Mouse (Mus musculus): ENCODE measurements around the gene Preb. TPM values are rescaled to one million over a fixed set of nuclear protein-coding genes. Genes with fewer than 3 reads are reported as not detected.
A peak's percentile ranks its signal among the peaks of the same experiment; 100 is the strongest.

Preb gene
- total RNA-seq (2021), result 10 to 100 TPM; 84.3 to 84.7 TPM
- long read RNA-seq, experiment 1, full-length matches to known transcripts, result 32 of 36 reads
- long read RNA-seq, experiment 1, partial matches to known transcripts, result 1 of 36 reads
- long read RNA-seq, experiment 1, other reads (novel, unspliced or antisense), result 3 of 36 reads
- long read RNA-seq, experiment 2, full-length matches to known transcripts, result 14 of 20 reads
- long read RNA-seq, experiment 2, partial matches to known transcripts, result 4 of 20 reads
- long read RNA-seq, experiment 2, other reads (novel, unspliced or antisense), result 2 of 20 reads

- peak; percentile 98 to 99 for DNase-seq
These were observed at the start of gene Preb for GRCm38 (mm10) chr5:30959966-30960501. Gene Preb (minus strand): TSS chr5:30960361.

- peak; percentile 81 to 95 for DNase-seq
These were observed 44.0 kb upstream of the Preb start for GRCm38 (mm10) chr5:31004184-31004583.

- no peak for DNase-seq
These were observed 41.4 kb upstream of the Preb start for GRCm38 (mm10) chr5:31001560-31001959.

GRCm38 (mm10) chr5:31000993-31001392 is 40.8 kb upstream of the Preb start:
- no peak for DNase-seq

GRCm38 (mm10) chr5:31000122-31000521 is 40.0 kb upstream of the Preb start:
- no peak for DNase-seq

GRCm38 (mm10) chr5:30999324-30999723 is 39.2 kb upstream of the Preb start:
- no peak for DNase-seq

- DNase-seq, result peak; percentile 19 to 58
These were observed 38.1 kb upstream of the Preb start for GRCm38 (mm10) chr5:30998306-30998705.

- DNase-seq, result no peak
These were observed 34.9 kb upstream of the Preb start for GRCm38 (mm10) chr5:30994910-30995635.

GRCm38 (mm10) chr5:30994074-30994473 is 33.9 kb upstream of the Preb start:
- DNase-seq, result no peak

- no peak for DNase-seq
These were observed 33.0 kb upstream of the Preb start for GRCm38 (mm10) chr5:30992980-30993676.

GRCm38 (mm10) chr5:30982357-30982756 is 22.2 kb upstream of the Preb start:
- DNase-seq, result peak in 1 of 2 experiments; percentile 54

GRCm38 (mm10) chr5:30974870-30975656 is 14.9 kb upstream of the Preb start:
- DNase-seq, result peak; percentile 60 to 75

- DNase-seq, result peak; percentile 14 to 38
These were observed 9.3 kb upstream of the Preb start for GRCm38 (mm10) chr5:30969440-30969839.

- DNase-seq, result peak; percentile 68 to 84
These were observed 8.3 kb upstream of the Preb start, which contains the start of gene Tcf23 for GRCm38 (mm10) chr5:30968416-30968815. Gene Tcf23 (plus strand): TSS chr5:30968662.

GRCm38 (mm10) chr5:30966189-30966588 is 6.0 kb upstream of the Preb start:
- DNase-seq, result no peak

- DNase-seq, result no peak
These were observed 3.8 kb upstream of the Preb start for GRCm38 (mm10) chr5:30963916-30964315.

- peak; percentile 29 to 70 for DNase-seq
These were observed 1.7 kb upstream of the Preb start for GRCm38 (mm10) chr5:30961545-30962505.

- peak in 1 of 2 experiments; percentile 11 for DNase-seq
These were observed 653 bp upstream of the Preb start for GRCm38 (mm10) chr5:30960814-30961213.

- peak in 1 of 2 experiments; percentile 24 for DNase-seq
These were observed 835 bp downstream of the Preb start for GRCm38 (mm10) chr5:30959198-30959854.

GRCm38 (mm10) chr5:30957891-30958290 is 2.3 kb downstream of the Preb start:
- no peak for DNase-seq
